Mouse (Mus musculus) ovary, adult 18-20 months (tissue): ENCODE measurements at regions not wholly inside any gene's neighbourhood (a gene's known extent, or its start where the extent isn't known, plus 50 kb on each side); places are given as distances from the start of the nearest gene placed in this dataset.

Experiments used
- DNase-seq: peaks from one replicate; pipeline ENCODE4 v3.0.0; 2022; ENCODE audit warnings: low spot score, mixed read lengths

DNA sequence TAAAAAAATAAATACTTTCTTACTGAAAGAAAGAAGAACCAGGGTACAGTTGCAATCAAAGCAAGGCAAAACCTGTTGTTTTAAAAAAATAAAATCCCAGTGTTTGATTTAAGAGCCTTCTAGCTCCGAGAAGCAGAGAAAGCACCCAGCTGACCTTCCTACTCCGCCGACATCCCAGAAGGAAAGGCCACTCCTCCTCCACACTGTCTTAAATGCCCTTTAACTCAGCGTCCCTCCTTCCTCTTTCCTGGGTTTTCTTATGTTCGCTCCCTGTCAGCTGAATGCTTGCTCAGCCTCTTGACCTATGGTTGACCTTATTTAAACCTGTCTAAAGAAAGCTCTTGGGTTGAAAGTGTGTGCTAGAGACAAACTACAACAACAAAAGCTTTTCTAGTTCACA, 79.1 kb downstream of the Sptssa start:
- DNase-seq = no peak

GRCm38 (mm10) chr12:54576821-54577220, 79.6 kb downstream of the Sptssa start:
- no peak for DNase-seq

GRCm38 (mm10) chr12:54572866-54573265, 83.5 kb downstream of the Sptssa start:
- no peak for DNase-seq

DNA sequence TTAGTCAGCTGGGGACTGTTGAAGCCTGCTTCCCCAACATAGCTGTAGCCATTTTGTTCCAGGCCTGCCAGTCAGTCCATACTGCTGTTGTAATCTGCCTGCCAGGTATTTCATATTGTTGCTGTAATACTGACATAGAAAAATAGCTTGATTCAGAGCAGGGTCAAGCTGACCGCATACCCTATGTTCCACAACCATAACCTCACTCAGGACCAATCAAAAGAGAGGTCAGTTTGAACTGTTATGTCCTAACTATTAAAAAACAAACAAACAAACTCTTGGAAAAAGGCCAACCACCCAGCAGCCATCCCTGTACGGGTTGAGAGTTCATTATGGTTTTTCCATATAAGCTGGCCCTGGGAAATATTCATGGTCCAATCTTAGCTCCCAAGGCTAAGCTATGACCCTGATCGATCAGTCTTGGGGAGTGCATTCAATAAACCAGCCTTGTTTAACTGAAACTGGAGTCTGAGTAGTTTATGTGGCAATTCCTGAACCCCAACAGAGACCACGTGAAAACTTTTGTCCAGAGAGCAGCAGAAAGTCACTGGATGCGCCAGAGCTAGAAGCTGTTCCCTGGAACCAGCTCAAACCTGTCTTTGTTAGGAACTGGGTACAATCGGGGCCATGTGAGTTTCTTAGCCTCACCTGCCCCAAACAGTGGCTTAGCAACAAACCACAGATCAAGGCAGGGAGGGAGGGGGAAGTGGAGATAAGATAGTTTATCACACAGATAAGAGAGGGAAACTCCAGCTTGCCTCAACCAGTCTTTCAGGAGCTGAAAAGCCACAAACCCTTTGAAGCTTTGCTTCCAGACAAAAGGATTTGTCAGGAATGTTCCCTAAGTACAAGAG, 88.1 kb downstream of the Sptssa start:
- DNase-seq = no peak

DNA sequence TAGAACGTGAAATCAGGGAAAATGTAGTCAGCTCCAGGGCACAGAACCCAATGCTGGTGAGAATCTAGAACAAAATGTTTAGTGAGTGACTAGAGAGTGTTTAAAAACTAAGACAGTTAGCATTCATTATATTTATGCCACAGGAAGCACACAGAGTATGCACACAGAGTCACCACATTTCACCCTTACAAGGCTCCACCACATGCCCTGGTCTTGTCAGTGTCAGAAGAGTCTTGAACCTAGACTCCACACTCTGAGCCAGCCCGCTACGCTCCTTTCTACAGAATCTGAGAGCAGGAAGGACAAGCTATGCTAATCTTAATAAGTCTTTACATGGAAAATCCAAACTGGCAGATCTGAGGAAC, 89.0 kb downstream of the Sptssa start:
- no peak for DNase-seq

GRCm38 (mm10) chr12:54566532-54567425, 89.6 kb downstream of the Sptssa start:
- DNase-seq = no peak

DNA sequence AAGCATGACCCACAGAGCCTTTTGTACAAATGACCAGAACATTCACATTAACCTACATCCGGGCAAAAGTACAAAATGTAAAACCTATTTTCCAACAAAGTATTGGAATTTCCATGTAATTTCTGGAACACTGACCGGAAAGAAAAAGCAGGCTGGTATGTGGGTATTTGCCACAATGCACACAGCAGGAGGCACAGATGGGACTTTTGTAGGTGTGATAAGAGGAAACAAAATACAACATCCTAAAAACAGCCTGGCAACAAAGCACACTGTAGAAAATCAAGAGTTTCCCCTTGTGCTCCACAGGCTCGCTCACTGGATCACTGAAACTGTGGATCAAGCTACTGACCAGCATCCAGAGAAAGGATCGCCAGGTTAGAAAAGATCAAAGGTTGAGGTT, 94.4 kb downstream of the Sptssa start:
- no peak for DNase-seq

DNA sequence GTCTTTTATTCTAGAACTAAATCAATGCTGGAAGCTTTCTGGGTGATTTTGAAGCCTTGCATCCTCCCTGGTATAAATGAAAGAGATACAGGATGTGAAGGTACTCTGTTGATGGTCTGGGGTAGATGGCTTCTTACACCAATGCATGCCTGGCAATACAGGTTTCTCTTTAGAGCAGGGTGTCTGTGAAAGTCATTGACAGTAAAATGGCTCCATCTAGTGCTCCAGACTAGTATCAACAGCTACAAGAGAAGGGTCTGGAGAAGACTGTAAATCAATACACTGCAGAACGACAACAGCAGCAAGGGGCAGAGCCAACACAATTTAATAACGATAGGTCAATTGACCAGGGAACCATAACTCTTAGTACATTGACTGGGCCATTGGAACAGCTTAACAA, 98.3 kb downstream of the Sptssa start:
- no peak for DNase-seq

GRCm38 (mm10) chr12:54549659-54550058, 106.7 kb downstream of the Sptssa start:
- no peak for DNase-seq

DNA sequence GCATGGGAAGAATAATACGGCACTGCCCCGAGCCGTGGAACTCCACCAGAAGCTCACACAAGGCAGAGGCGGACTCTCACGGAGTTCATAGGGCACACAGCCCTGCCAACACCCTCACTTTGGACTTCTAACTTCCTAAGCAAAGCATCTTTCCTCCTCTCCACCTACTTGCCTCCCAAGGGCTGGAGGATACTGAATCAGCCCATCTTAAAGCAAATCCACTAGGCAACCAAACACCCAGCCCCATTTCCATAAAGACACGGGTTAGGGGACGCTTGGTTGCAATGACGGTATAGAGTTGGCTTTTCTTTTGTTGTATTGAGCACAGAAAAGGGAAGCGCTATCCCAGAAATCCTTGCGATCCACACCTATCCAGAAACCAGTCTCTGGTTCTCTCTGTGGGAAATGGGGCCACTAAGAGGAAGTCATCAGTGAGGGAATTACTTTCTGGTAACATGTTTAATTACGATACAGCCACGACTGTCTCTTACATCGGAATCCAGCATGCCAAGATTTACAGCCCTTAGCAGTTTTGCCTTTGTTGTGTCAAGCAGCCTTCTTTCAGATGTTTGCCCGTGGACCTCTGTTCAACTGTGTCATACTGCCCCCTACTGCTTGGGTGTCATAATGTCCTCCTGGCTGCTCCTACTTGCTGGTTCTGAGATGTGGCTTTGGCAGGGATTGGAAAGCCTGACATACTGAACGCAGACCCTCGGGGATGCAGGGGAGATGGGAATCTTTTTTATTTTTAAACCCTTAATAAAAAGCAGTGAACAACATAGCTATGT, 110.4 kb downstream of the Sptssa start:
- no peak for DNase-seq

GRCm38 (mm10) chr12:54538320-54538705, 118.1 kb downstream of the Sptssa start:
- DNase-seq = no peak

DNA sequence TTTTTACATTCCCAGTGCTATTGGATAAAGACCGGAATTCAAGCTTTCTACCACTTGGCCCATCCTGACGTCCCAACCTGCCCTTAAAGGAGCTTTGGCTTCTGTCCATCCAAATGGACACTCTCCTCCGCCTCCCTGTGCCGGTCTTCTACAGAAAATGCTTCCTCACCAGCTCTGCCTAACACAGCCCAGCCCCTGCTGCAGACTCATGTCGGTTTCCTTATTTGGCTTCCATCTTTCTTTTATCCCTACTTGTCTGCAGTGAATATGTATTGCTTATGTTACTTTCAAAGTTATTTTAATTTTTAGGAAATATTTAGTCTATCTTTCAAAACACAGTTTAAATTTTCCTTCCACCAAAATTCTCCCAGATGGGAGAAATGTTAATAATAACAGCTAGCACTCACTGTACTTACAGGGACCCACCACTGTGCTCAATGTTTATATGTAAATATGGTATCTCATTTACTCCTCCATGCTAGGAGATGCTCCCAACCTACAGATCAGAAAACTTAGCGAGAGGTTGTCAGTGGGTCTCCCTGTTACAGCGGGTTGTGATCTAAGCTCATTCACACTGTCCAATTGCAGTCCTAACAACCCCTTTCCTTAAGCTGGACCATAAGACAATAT, 118.6 kb downstream of the Sptssa start:
- DNase-seq = no peak

DNA sequence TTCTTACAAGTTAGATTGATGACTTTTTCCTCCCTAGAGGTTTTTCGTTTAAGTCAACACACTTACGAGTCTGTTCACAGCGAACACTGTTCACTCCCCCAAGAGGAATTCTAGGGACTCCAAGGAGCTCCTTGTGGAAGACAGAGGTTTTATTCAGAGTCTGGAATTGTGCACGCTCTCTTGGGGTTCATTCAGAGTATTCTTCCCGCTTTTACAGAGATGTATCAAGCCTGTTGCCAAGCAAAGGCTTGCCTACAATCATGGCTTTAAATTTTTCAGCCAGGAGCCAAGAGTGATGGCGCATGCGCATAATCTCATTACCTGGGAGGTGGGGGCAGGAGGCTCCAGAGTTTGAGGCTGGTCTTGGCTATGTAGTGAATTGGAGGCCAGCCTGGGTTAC, 119.4 kb downstream of the Sptssa start:
- no peak for DNase-seq

- no peak for DNase-seq
These were observed 120.5 kb downstream of the Sptssa start for GRCm38 (mm10) chr12:54535556-54536516.

- DNase-seq = no peak
These were observed 121.5 kb downstream of the Sptssa start for GRCm38 (mm10) chr12:54534910-54535309.

GRCm38 (mm10) chr12:54533134-54533533, 123.2 kb downstream of the Sptssa start:
- DNase-seq = no peak

DNA sequence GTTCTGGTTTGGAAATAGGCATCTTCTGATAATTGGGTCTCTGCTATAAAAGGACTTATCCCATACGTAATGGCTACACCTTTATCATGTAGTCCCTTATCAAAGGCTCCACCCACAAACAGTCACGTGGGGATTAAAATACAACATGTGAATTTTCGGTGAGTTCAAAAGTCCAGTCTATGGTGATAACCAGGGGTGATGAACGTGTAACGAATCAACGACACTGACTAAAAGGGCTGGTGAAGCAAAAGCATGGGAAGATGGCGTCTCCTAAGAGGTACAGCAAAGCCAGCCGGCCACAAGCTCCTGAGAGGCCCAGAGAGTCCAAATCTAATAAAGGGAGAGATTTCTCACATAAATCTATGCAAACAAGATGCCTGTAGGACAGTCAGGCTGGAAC, 124.3 kb downstream of the Sptssa start:
- DNase-seq = no peak

- DNase-seq = no peak
These were observed 128.3 kb downstream of the Sptssa start for GRCm38 (mm10) chr12:54528046-54528445.

GRCm38 (mm10) chr12:54527577-54527976, 128.8 kb downstream of the Sptssa start:
- no peak for DNase-seq

DNA sequence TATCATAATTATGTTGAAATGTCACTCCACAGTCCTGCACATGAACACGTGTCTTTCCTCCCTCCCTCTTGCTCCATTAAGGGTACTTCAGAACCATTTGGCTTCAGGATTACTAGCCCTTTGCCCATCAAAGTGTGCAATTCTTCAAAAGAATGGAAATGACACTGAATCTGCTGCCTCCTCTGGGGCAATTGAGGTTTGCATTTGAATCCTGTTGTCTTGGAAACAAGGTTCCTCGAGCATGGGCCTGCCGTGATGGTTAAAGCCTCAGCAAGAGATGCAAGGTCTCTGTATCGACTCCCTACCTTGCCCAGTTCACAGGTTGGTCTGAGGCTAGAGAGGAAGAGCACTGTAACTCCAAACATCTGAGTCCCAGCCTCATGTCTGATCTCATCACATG, 136.0 kb downstream of the Sptssa start:
- DNase-seq = no peak

DNA sequence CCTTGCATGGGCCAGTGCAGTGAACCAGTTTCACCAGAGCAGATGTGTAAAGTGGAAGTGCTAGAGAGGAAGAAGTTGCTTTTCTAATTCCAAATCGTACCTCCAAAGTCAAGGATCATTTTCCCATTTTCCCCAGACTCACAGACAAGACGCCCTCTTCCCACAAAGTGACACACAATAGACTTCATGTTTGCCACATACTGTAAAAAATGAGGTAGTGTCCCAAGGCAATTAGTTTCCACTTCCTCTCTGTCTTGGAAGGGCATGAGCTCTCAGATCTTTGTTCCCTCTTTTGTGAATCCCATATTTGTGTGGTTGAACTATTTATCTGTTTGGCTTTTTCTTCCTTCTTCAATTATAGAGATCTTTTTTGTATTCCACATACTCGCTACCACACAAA, 137.0 kb downstream of the Sptssa start:
- DNase-seq = no peak
